Mouse (Mus musculus) heart, adult 9 months (tissue): ENCODE data around the gene Trmt1.

Source experiments
- DNase-seq, 2 experiments: peaks; one replicate each; pipeline ENCODE4 v3.0.0; 2022; ENCODE audit warnings: low spot score in 2 of 2

Gene Trmt1

DNA sequence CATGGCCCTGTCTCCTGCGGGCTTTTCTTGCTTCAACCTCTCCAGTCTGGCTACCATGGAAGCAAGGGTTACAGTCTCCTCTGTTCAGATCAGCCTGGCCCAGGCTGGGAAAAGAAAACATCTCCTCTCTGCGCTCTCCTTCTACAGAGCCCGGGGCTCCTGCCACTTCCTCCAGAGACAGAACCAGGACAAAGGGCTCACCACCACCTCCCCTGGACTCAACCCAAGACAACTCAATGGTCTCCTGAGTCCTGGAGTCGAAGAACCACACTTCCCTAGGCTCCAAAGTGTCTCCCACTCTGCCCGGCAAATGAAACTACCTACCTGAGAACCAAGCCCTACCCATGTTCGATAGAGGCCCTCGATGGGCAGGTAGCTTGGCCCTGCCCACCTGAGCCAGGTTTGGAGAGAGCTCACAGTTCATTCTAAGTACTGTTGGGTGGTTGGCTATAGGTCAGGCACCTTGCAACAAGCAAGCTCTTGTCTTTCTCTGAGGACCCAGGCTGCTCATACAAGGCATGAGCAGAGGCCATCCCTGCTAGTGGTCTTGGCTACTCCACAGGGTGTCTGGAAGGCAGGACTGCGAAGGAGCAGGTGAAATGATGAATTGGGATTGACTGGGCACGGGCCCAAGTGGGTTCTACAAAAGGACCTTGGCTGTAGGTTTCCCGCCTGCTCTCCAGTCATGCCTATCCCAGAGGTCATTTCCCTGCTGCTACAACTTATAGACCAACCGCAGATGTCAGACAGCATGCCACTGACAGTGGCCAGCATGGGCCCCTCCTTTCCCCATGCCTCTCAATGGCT lies 45.5 kb downstream of the Trmt1 start:
- no peak for DNase-seq

DNA sequence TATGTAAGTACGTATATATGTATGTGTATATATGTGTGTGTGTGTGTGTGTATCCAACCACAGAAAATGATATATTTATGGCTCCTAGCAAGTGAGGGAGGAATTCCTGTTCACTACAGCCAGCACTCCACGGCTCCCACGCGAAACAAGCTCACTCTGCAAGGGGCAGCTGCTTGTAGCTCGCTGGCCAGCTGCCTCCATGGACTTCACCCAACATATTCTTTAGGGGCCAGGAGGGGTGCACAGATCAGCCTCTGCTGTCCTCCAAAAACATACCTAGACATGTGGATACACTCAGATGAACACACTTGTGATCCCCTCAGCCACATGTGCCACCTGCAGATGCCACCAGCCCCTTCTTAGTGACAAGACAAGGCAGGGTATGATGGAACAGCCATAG lies 46.4 kb downstream of the Trmt1 start:
- no peak for DNase-seq

DNA sequence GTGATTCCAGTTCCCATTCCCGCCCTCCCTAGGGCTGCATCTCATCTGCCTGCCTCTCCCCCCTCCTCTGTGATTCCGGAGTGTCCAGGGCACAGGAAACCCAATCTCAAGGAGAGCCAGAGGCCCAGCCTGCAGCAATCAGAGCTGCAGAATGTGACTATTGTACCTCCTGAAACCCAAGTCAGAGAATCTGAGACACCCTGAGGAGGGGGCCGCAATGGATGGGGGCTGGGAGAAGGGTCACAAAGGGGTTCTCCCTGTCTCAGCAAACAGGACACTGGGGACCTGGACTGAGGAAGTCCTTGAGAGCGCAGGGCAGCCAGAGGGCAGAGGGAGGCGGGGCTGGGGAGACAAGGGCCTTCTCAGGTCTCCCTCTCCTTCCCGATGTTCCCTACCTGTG lies 46.9 kb downstream of the Trmt1 start:
- no peak for DNase-seq

DNA sequence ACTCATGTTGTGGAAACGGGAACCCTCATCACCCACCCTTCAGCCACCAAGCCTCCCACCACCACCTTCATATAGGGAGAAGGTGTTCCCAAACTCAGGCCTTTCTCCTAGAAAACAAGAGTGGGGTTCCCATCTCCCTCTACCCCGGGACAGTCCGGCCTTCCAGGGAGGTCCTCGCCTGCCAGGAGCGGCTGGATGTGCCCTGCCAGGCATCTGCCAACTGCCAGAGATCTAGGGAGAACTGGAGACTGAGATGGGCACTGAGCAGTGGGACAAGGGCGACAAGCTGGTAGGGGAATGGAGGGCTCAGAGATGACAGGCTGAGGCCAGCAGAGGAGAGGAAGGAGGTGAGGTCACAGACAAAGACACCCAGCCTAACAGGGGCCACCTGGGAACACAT lies 47.9 kb downstream of the Trmt1 start:
- no peak for DNase-seq

DNA sequence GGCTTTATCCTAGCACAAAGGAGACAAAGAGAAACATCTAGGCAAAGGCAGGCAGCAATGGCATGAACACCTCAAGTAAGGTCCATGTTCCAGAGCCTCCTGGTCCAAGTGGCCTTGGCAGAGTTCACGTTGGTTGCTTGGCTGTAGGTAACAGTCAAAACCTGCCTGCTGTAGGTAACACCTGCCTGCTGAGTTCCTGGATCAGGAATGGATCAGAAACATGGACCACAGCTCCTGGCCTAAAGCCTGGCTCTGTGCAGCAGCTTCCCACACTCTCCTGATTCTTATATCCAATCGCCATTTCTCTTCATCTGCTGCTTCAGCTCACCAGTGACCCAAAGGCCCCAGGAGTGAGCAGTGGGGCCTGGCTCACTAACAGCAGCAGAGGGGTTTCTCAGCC lies 48.6 kb downstream of the Trmt1 start:
- no peak for DNase-seq

DNA sequence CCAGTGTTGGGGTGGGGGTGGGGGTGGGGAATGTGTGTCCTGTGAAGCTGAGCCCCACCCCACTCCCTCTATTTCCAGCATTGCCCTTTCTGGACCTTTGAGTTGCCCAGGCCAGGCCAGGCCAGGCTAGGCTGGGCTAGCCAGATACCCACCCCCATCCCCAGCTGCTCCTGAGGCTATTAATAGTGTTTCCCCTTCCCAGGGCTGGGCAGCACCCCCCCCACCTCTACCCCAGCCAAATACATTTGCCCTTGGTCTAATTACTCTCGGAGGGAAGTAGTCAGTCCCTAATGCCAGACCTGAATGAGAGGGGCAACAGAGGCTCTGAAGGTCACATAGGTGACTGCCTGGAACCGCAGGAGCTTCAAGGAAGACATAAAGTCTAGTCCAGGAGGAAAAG lies 49.5 kb downstream of the Trmt1 start:
- peak; percentile 59 to 61 for DNase-seq

DNA sequence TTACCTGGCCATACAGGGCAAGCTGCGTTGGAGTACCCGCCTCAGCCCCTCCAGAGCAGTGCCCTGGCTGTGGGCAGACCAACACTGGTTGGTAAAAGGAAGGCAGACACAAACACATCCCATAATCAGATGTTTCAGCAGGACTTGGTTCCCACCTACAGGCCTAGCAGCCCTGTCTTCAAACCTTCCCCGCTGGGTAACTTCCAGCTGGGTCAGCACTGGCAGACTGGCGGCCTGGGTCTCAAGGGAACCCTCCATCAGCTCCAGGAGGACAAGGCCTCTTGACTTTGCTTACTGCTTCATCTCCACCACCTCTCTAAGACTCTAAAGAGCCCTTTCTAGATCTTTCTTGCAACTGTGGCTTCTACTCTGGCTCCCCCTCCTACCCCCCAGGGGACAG lies 50.4 kb downstream of the Trmt1 start:
- no peak for DNase-seq

DNA sequence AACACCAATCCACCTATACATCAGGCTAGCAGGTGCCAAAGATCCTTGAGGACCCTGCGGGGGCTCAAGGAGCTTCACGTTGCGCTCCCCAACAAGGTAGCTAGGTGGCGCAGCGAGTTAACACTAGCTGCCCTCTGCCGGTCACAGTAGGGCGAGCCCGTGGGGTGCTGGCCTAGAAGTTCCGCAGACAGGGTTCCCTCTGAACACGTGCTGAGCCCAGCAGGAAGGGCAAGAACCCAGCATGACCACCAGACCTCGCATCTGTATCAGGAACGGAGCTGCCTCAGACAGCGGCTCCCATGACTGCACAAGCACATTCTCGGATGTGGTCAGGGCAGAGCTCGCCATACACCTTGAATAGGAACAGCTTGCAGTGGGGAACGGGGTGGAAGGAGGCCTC lies 51.5 kb downstream of the Trmt1 start:
- DNase-seq = peak; percentile 81 to 83

DNA sequence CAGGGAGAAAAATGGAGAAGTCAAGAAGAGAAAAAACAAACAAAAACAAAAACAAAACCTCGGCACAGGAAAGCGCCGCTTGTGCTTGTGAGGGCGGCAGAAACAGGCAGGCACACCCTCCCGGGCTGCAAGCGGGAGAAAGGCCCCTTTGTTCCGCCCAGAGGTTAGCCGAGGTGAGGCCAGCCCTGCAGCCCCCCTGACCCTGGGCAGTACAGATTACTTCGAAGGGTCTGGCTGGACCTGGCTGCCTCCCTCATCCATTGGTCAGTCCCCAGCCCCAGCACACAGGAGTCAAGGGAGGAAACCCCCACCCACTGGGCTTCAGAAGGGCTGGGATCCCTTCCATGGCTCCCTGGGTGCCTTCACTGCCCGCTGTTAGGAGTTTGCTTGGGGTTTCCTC lies 52.2 kb downstream of the Trmt1 start:
- DNase-seq = no peak

DNA sequence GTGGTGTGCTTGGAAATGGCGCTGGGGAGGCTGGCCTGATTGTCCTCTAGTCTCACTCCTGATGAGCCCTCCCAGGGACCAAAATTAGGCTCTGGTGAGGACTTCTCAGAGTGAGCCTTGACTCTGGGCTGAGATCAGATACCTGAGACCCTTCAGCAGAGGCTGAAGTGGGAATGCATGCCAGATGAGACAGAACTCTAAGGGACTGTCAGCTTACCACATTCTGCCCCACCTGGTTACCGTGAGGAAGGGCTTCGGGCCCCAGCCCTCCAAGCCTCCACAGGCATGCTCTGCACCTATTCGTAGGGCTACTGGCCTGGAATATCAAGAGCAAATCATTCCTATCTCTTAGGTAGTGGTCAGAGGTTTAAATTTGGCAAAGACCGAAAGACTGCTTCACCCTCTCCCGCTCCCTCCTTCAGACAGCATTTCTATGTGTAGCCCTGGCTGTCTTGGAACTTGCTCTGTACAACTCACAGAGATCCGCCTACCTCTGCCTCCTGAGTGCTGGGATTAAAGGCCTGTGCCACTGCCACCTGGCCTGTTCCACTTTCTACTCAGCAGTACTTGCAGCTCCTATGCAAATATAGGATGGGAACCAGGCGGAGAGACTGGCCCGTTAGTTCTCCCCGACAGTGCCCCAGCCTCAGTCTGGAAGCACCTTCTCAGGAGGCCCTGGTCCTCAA lies 52.8 kb downstream of the Trmt1 start:
- no peak for DNase-seq

DNA sequence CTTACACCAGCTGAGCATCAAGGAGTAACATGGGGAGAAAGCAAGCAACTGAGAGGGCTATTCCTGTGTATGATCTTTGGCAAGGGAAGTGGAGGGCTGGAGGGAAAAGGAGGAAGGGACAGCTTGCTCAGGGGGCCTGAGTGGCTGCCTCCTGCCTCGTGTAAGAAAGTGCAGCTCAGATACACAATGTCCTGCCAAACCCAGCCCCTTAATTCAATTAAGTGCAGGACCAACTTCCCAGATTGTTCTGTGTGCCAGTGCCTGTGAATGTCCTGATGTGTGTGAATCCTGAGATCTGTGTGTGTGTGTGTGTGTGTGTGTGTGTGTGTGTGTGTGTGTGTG lies 53.3 kb downstream of the Trmt1 start:
- DNase-seq = no peak

DNA sequence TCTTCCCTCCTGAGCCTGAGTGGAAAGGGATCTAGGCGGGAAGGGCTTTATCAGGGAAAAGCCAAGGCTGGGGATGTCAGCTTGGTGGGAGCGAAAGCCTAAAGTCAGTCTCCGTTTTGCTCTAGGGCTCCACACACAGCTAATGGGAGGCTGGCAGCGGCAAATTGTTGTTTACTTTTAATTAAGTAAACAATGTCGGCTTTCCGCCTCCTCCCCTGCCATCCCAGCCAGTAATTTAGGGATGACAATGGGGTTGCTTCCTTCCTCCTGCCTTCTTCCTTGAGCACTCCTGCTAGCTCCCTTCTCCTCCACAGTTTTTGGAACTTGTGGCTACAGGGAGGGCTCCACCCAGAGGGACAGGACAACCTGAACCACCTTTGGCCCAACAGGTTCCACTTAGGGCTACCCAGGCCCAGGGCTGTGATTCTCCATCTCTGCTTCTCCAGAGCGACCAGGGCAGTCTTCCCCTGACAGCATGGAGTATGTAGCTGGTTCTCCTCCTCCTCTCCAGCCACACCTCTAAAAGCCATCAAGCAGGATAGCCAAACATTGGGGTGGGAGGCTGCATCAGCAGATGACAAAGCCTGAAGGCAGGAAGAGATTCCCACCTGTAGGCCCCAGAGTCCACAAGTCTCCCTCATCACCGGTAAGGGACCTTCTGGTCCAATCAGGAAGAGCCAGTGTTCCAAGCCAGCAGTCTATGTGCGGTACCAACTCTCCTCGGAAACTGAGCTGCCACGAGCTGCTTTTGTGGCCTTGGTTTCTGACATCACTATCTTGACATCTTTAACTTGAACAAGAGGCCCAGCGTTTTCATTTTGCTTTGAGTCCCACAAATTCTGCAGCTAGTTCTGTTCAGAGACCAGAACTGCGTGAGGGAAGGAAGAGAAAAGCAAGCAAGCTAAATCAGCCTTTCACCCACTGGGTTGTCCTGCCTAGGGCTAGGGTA lies 55.1 kb downstream of the Trmt1 start:
- DNase-seq = no peak

DNA sequence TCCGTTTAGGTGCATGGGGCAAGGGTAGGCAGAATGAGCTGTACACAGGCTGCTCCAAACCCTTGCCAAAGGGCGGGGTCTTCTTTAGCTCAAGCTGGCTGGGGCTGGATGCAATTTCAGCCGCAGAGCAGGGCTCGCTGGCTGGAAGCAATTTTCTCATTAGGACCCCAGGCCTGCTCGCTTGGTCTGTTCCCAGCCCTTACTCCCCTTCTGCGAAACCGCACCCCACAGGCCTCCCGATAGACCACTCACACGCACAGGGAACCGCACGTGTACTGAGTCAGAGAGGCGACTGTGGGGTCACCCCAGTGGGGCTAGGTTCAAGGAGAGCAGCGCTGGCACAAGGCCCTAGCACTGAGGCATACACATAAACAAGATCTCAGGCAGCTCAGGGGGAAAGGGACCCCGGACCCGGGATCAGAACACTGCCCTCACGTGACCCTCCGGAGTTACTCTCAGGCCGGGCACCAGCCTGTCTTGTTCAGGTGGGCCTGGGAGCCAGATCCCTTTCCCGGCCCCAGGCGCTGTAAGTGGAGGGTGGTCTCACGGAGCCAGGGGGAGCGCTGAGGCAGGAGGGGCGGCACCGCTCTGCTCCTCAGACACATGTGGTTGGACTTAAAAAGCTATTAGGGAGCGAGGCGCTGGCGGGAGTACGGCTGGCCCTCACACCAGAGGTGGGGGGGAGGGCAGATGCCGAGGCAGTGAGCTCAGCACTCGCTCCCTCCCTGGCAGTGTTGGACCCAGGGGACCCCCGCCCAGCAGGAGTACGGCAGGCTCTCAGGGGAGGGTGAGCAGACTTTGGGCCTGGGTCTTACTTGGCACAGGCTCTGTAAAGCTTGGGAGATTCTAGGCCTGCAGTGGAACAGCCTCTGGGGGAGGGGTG lies 56.3 kb downstream of the Trmt1 start:
- DNase-seq = peak; percentile 72 to 83

DNA sequence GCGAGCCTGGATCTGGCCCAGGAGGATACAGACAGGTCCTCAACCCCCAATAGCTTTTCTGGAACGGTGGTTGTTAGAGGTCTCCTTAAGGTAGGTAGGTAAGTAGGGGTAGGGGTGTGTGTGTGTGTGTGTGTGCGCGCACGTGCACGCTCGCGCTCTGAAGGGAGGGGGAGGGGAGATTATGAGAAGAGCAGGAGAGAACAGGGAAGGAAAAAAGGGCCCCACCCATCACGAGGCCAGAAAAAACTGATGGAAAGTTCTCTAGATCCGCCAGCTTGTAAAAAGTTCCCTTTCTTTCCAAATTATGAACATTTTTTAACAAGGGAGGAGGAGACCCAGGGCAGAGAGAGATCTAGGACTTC lies 56.9 kb downstream of the Trmt1 start:
- DNase-seq = peak in 1 of 2 experiments; percentile 61

DNA sequence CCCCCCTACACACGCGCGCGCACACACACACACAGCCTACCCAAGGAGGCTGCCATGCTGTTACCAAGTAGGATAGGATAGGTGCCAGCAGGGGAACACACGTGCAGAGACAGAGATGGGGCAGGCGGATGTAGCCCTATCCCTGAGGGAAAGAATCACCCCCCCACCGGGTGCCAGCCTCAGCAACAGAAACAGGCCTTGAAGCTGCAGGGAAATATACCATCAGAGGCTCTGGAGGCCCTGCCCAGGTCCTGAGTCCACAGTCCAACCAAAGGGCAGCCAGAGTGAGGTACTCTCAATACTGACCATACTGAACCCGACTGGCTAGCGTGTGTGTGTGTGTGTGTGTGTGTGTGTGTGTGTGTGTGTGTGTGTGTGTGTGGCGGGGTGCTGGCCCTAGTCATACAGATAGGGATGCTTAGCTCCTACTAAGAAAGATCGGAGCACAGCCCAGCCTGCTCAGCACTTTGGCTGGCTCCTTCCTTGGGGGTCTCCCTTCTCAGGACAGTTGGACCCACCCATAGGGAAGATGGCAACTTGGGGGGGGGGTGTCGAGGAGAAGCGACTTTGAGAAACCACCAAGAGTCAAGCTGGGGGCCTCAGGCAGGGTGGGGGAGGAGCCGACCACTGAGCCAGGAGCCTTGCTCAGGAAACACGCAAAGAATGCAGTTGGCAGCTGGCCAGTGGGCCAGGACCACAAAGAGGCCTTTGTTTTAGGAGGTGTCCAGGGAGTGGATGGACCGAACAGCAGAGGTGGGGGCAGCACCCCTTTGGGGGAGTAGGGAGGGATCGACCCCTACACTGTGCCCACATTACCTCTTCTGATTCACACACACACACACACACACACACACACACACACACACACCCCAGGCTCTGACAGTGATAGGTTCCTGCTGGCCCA lies 57.7 kb downstream of the Trmt1 start:
- peak; percentile 78 to 81 for DNase-seq

DNA sequence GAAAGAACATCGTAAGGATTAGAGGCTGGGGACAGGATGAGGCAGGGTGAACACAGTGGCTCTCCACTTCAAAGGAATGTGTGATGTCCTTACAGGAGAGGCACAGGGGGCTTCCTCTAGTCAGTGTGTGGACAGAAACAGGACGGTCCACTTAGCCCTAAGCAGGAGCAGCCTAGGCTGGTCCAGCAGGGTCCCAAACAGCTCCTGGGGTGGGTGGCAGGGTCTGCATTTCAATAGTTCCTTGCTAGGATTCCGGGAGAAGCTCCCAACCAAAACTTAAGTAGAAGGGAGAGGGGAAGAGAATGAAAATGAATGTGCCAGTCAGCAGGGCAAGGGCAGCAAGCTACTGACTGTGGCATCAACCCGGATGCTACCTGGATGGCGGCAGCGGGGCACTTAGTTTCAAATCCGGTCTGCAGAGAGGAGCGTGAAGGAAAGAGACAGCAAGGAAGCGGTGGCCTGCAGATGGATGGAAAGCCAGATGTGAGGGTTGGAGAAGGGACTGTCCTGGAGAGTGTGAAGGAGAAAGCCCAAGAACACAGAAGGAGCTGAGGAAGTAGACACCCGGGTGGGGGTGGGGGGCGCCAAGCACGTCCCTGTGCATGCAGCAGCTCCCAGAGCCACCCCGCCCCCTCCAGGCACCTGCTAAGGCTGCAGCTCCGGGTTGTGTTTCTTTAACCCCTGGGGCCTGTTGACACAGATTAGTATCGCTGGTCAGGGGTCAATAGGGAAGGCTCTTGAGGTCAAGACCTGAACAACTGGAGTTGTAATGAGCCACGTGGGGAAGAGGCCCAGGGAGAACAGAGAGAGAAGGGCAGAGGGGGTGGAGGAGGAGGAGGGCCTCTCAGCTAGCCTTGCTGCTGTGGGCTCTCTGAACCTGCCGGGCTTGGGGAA lies 59.2 kb downstream of the Trmt1 start:
- DNase-seq = no peak
